Mouse (Mus musculus): ENCODE measurements at regions not wholly inside any gene's neighbourhood (a gene's known extent, or its start where the extent isn't known, plus 50 kb on each side); places are given as distances from the start of the nearest gene placed in this dataset.

- 34% methylated on average over 3 of the region's 3 CpGs for WGBS
- no peaks in the 10 kb centered on the region for H3K36me3 ChIP-seq (ENCODE audit: insufficient read depth, low read length)
- no peaks in the 10 kb centered on the region for H3K27me3 ChIP-seq (ENCODE audit: insufficient read depth, low read length)
- H3K4me2 ChIP-seq (ENCODE audit: low read depth, low read length): no peak overlapping the region
- TF ChIP-seq CTCF (IDR thresholded peaks at IDR 0.05; ENCODE audit: low read depth): no peak
- no peak overlapping the region for H3K9ac ChIP-seq (replicated peaks; ENCODE audit: low read length)
- no peak overlapping the region for H3K4me3 ChIP-seq (ENCODE audit: low read length)
- H3K4me1 ChIP-seq (ENCODE audit: insufficient read depth, low read length): no peaks in the 10 kb centered on the region
- DNase-seq (ENCODE audit: low spot score) (no peak), ATAC-seq (no peak)
- no peak overlapping the region for H3K27ac ChIP-seq
- no peaks in the 10 kb centered on the region for H3K9me3 ChIP-seq (ENCODE audit: low read length)
These were observed 71.5 kb upstream of the Sulf2 start for GRCm38 (mm10) chr2:166226929-166227328.

DNA sequence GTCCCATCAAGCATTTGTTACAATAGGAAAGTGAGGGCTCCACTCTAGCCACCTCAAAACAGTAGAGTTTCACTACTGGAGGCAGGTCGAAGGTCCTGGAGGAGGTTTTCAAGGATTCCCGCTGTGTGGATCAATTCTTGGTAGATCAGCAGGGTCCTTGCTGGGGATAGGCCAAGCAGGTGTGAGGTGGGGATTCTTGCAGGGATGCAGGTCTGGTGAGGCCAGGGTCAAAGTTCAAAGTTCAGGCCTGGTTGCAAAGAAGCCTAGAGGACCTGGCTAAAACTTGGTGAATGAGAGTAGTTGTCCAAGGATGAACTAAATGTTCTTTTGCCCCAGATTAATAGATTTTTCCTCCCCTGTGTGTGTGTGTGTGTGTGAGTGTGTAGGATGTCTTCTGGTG lies 70.9 kb upstream of the Sulf2 start:
- H3K4me1 ChIP-seq (ENCODE audit: insufficient read depth, low read length): no peaks in the 10 kb centered on the region
- H3K4me3 ChIP-seq (ENCODE audit: low read length): no peak overlapping the region
- no peak overlapping the region for H3K9ac ChIP-seq (replicated peaks; ENCODE audit: low read length)
- H3K27me3 ChIP-seq (ENCODE audit: insufficient read depth, low read length): no peaks in the 10 kb centered on the region
- DNase-seq (ENCODE audit: low spot score) (no peak), ATAC-seq (no peak)
- H3K4me2 ChIP-seq (ENCODE audit: low read depth, low read length): no peak overlapping the region
- WGBS: 92% methylated on average over 2 of the region's 2 CpGs
- H3K27ac ChIP-seq: no peak overlapping the region
- no peak for TF ChIP-seq CTCF (IDR thresholded peaks at IDR 0.05; ENCODE audit: low read depth)
- H3K36me3 ChIP-seq (ENCODE audit: insufficient read depth, low read length): no peaks in the 10 kb centered on the region
- no peaks in the 10 kb centered on the region for H3K9me3 ChIP-seq (ENCODE audit: low read length)

DNA sequence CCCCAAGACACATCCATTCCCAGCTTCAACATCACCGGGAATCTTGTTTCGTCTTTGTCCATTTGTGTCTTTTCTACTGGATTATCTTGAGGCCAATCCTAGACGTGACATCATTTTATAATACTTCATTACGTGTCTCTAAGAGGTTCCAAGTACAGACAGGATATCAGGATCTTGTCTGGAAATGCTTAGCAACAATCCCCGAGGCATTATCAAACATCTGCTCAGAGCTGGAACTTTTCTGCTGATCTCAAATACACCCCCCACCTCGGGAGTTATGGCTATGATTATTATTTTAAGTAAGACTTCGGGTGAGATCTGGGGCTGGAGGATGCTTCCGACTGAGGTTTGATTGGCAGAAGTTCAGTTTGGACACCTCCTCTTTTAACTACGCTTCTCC lies 69.9 kb upstream of the Sulf2 start:
- Histone ChIP-seq H3K4me3 (ENCODE audit: low read length) (no peak overlapping the region), H3K27me3 (ENCODE audit: insufficient read depth, low read length) (peaks cover 2% of the 10 kb centered on the region; the same call in 1 of the 2 replicates), H3K36me3 (ENCODE audit: insufficient read depth, low read length) (no peaks in the 10 kb centered on the region), H3K4me1 (ENCODE audit: insufficient read depth, low read length) (no peaks in the 10 kb centered on the region), H3K9ac (replicated peaks; ENCODE audit: low read length) (no peak overlapping the region), H3K4me2 (ENCODE audit: low read depth, low read length) (no peak overlapping the region), H3K27ac (no peak overlapping the region), H3K9me3 (ENCODE audit: low read length) (no peaks in the 10 kb centered on the region)
- DNase-seq (ENCODE audit: low spot score): no peak
- ATAC-seq: no peak
- 90% methylated on average over 9 of the region's 9 CpGs for WGBS
- TF ChIP-seq CTCF (IDR thresholded peaks at IDR 0.05; ENCODE audit: low read depth): no peak

DNA sequence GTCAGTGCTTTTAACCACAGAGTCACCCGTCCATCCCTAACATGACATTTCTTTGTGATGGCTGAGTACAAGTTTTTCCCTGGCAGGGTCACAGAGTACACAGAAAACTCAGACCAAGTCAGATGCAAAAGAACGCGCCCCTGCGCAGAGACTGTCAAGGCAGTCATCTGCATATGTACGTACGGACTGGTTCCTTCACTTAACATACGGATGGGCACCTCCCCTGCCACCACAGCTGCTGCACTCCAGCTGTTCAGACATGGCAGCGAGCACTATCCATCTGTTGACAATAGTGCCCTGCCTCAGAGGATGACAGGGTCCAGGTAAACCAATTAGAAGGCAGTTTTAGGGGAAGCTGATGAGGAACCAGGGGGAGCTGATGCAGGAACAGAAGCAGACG lies 63.3 kb upstream of the Sulf2 start:
- Histone ChIP-seq H3K36me3 (ENCODE audit: insufficient read depth, low read length) (no peaks in the 10 kb centered on the region), H3K9me3 (ENCODE audit: low read length) (no peaks in the 10 kb centered on the region), H3K27ac (no peak overlapping the region), H3K9ac (replicated peaks; ENCODE audit: low read length) (no peak overlapping the region), H3K4me1 (ENCODE audit: insufficient read depth, low read length) (peaks cover 14% of the 10 kb centered on the region), H3K4me3 (ENCODE audit: low read length) (no peak overlapping the region), H3K4me2 (ENCODE audit: low read depth, low read length) (no peak overlapping the region), H3K27me3 (ENCODE audit: insufficient read depth, low read length) (peaks cover 12% of the 10 kb centered on the region)
- DNase-seq (ENCODE audit: low spot score) (no peak), ATAC-seq (no peak)
- TF ChIP-seq CTCF (IDR thresholded peaks at IDR 0.05; ENCODE audit: low read depth): no peak
- 59% methylated on average over 9 of the region's 9 CpGs for WGBS

DNA sequence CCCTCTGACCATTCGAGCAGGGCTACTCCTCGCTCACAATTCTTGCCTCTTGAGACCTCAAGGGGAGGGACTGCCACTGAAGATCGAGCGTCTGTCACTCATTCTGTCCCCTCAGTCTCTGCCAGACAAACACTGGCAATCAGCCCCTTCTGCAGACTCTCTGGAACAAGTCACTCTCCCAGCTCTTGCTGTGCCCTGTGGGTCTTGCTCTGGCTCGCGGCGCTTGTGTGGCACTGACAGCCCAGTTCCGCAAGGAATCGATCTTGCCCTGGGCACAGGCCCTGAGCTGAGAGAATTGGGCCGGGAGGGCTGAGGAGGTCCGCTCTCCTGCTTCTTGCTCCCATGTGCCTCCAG lies 61.0 kb upstream of the Sulf2 start:
- WGBS: 32% methylated on average over 11 of the region's 11 CpGs

DNA sequence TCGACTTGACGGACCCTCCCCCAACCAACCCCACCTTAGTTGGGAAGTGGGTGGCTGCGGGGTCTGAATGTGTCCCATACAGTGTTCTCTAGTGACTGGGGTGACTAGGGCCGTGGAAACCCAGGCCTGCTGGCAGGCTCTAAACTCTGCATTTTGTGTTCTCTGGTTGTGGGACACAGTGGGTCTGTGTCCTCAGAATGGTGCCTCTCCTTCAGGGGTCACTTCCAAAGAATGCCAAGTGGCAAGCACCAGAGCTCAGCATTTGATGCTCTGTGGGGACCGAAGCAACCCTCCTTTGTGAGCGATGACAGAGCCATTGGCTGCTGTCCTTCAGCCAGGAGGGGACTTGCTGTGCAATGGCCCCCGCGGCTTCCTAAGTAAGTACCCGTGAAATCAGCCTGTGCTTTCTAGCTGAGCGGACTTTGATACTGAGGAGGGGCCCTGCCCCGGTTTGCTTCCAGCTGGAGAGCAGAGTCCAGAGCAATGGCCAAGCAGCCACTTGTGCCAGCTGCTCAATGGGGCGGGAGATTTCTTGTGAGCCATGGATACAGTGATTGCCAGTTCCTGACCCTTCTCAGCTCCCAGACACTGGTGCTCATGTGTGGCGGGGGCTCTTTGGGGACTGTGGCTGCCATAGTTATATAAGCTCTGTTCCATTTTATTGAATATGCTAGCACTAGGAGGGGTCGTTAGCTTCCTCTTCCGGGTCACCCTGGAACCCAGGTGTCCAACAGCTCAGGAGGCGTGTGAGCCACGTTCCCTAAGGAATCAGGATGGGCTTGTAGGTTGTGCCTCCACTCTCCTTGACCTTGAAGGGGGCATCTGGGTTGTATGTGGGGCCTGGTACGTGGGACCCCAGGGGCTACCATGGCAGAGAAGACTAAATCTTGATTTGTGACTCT lies 60.4 kb upstream of the Sulf2 start:
- Histone ChIP-seq H3K27ac (no peak overlapping the region; the same call in 1 of the 2 replicates), H3K4me1 (ENCODE audit: insufficient read depth, low read length) (peaks cover 14% of the 10 kb centered on the region), H3K27me3 (ENCODE audit: insufficient read depth, low read length) (peaks cover 25% of the 10 kb centered on the region), H3K4me3 (ENCODE audit: low read length) (no peak overlapping the region), H3K9ac (replicated peaks; ENCODE audit: low read length) (no peak overlapping the region), H3K9me3 (ENCODE audit: low read length) (0 out of 2 replicates have a peak, but pooled peaks cover 3% of the 10 kb centered on the region), H3K36me3 (ENCODE audit: insufficient read depth, low read length) (no peaks in the 10 kb centered on the region), H3K4me2 (ENCODE audit: low read depth, low read length) (0 out of 2 replicates have a peak overlapping the region, but pooled peaks have one; percentile 18)
- WGBS: 26% methylated on average over 18 of the region's 18 CpGs
- peak; percentile 91 for DNase-seq (ENCODE audit: low spot score)
- ATAC-seq: peak; percentile 94
- no peak for TF ChIP-seq CTCF (IDR thresholded peaks at IDR 0.05; ENCODE audit: low read depth)

More for the DNA sequence above, 61.0 kb upstream of the Sulf2 start:
- peaks cover 25% of the 10 kb centered on the region for H3K27me3 ChIP-seq (ENCODE audit: insufficient read depth, low read length)
- no peak overlapping the region for H3K4me2 ChIP-seq (ENCODE audit: low read depth, low read length)
- no peaks in the 10 kb centered on the region for H3K9me3 ChIP-seq (ENCODE audit: low read length)
- H3K9ac ChIP-seq (replicated peaks; ENCODE audit: low read length): no peak overlapping the region
- H3K36me3 ChIP-seq (ENCODE audit: insufficient read depth, low read length): no peaks in the 10 kb centered on the region
- no peak for ATAC-seq
- no peak overlapping the region; the same call in 1 of the 2 replicates for H3K27ac ChIP-seq
- peaks cover 14% of the 10 kb centered on the region for H3K4me1 ChIP-seq (ENCODE audit: insufficient read depth, low read length)
- peak; percentile 62 for DNase-seq (ENCODE audit: low spot score)
- no peak for TF ChIP-seq CTCF (IDR thresholded peaks at IDR 0.05; ENCODE audit: low read depth)
- no peak overlapping the region for H3K4me3 ChIP-seq (ENCODE audit: low read length)

DNA sequence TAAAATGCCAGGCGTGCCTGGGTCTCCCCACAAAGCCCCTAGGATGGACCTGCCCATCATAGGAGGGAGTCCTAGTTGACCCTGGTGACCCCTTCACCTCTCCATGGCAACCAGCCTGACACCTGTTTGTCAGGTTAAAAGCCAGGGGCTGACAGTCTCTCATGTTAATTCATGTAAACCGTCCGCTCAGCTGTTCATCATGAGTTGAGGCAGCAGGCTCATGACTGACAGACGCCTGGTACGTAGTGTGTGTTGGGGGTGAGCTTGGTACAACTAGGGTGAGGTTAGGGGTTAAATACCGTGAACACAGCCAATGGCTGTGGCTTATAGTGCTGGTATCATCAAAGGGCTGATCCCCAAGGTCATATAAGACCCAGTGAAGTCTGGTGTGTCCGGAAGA lies 59.7 kb upstream of the Sulf2 start:
- Histone ChIP-seq H3K9ac (replicated peaks; ENCODE audit: low read length) (no peak overlapping the region), H3K9me3 (ENCODE audit: low read length) (0 out of 2 replicates have a peak, but pooled peaks cover 3% of the 10 kb centered on the region), H3K36me3 (ENCODE audit: insufficient read depth, low read length) (no peaks in the 10 kb centered on the region), H3K4me1 (ENCODE audit: insufficient read depth, low read length) (peaks cover 14% of the 10 kb centered on the region), H3K4me3 (ENCODE audit: low read length) (no peak overlapping the region), H3K4me2 (ENCODE audit: low read depth, low read length) (no peak overlapping the region), H3K27me3 (ENCODE audit: insufficient read depth, low read length) (peaks cover 21% of the 10 kb centered on the region), H3K27ac (no peak overlapping the region)
- TF ChIP-seq CTCF (IDR thresholded peaks at IDR 0.05; ENCODE audit: low read depth): no peak
- WGBS: 32% methylated on average over 7 of the region's 7 CpGs
- DNase-seq (ENCODE audit: low spot score) (no peak), ATAC-seq (peak; percentile 11; the same call in 1 of the 2 replicates)
